Mouse (Mus musculus): ENCODE results near the gene Clns1a. TPM values are rescaled to one million over a fixed set of nuclear protein-coding genes. Genes with fewer than 3 reads are reported as not detected.

Gene Clns1a
- total and polyA plus RNA-seq, 3 experiments: 140 to 305 (median 240) TPM

GRCm38 (mm10) chr7:97723646-97724538 lies 27.5 kb downstream of the Clns1a start:
- Histone ChIP-seq H3K27me3 (replicated peaks) (no peaks in the 10 kb centered on the region), H3K79me2 (replicated peaks; ENCODE audit: control insufficient read depth, extremely low read depth, insufficient read depth, poor library complexity, severe bottlenecking) (no peaks in the 10 kb centered on the region), H3K9me3 (replicated peaks; ENCODE audit: low read length) (no peaks in the 10 kb centered on the region), H3K36me3 (replicated peaks in 1 of 2; ENCODE audit: control insufficient read depth in 1 of 2, insufficient read depth in 1 of 2, low read length in 1 of 2) (peaks cover 12 to 80% of the 10 kb centered on the region in 2 experiments), H3K4me1 (ENCODE audit: control insufficient read depth in 1 of 2, insufficient read depth in 2 of 2) (no peaks in the 10 kb centered on the region), H3K4me2 (ENCODE audit: insufficient read depth, low read depth, poor library complexity, severe bottlenecking) (no peak overlapping the region), H3K27ac (ENCODE audit: insufficient read depth, low read depth) (no peak overlapping the region), H3K9ac (ENCODE audit: insufficient read depth, low read depth) (no peak overlapping the region), H3K4me3 (replicated peaks in 1 of 3; ENCODE audit: low read depth in 2 of 3, low read length in 2 of 3, poor library complexity in 1 of 3) (no peak overlapping the region)
- in situ Hi-C loops (cut with MboI; ENCODE audit: low pct_ligation_motif_present, low pct_unique_long_range_greater_than_20kb, low sequenced_read_pairs) (no loop called here), dilution Hi-C loops (cut with MboI; ENCODE audit: extremely low pct_ligation_motif_present, extremely low pct_unique_long_range_greater_than_20kb, low sequenced_read_pairs) (no loop called here)
- TF ChIP-seq POLR2AphosphoS2 (IDR thresholded peaks at IDR 0.05; ENCODE audit: low read depth, low read length) (0 out of 2 replicates have a peak, but pooled peaks have one; percentile 48), IRF4 (IDR thresholded peaks at IDR 0.05; ENCODE audit: low read depth, low read length) (no peak), MAZ (IDR thresholded peaks at IDR 0.05; ENCODE audit: low read depth, low read length) (no peak), ZMIZ1 (IDR thresholded peaks at IDR 0.05; ENCODE audit: low read depth, low read length) (no peak)
- DNase-seq (ENCODE audit: extremely low read depth): no peak

DNA sequence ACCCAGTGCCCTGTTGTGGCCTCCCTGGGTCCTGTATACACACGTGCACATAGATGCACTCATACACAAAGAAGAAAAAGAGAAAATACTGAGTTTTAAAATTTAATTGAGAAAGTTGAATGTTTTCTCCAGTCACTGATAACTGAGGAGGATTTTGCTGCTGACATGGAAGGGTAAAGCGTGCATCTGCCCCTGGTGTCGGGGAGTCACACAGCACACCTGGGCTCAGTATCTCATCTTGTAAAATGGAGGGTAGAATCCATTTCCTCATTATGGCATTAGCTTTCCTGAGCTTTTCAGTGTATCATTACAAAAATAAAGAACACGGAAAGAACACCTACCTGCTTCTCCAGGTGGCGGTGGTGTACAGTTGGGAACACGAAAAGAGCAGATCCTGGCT lies 29.0 kb downstream of the Clns1a start:
- no peak overlapping the region for H3K4me3 ChIP-seq (replicated peaks in 1 of 3; ENCODE audit: low read depth in 2 of 3, low read length in 2 of 3, poor library complexity in 1 of 3)
- H3K36me3 ChIP-seq (replicated peaks in 1 of 2; ENCODE audit: control insufficient read depth in 1 of 2, insufficient read depth in 1 of 2, low read length in 1 of 2): peaks cover 4 to 78% of the 10 kb centered on the region in 2 experiments
- no peak overlapping the region for H3K4me2 ChIP-seq (ENCODE audit: insufficient read depth, low read depth, poor library complexity, severe bottlenecking)
- H3K9me3 ChIP-seq (replicated peaks; ENCODE audit: low read length): no peaks in the 10 kb centered on the region
- TF ChIP-seq CHD1 (IDR thresholded peaks at IDR 0.05; ENCODE audit: low read depth, low read length) (no peak), JUND (conservative IDR thresholded peaks at IDR 0.05; ENCODE audit: low read depth, low read length) (no peak)
- dilution Hi-C loops (cut with MboI; ENCODE audit: extremely low pct_ligation_motif_present, extremely low pct_unique_long_range_greater_than_20kb, low sequenced_read_pairs) (no loop called here), in situ Hi-C loops (cut with MboI; ENCODE audit: low pct_ligation_motif_present, low pct_unique_long_range_greater_than_20kb, low sequenced_read_pairs) (no loop called here)
- no peaks in the 10 kb centered on the region for H3K79me2 ChIP-seq (replicated peaks; ENCODE audit: control insufficient read depth, extremely low read depth, insufficient read depth, poor library complexity, severe bottlenecking)
- DNase-seq (ENCODE audit: extremely low read depth): no peak
- H3K27ac ChIP-seq (ENCODE audit: insufficient read depth, low read depth): no peak overlapping the region
- H3K27me3 ChIP-seq (replicated peaks): no peaks in the 10 kb centered on the region
- H3K9ac ChIP-seq (ENCODE audit: insufficient read depth, low read depth): no peak overlapping the region
- no peaks in the 10 kb centered on the region for H3K4me1 ChIP-seq (ENCODE audit: control insufficient read depth in 1 of 2, insufficient read depth in 2 of 2)

DNA sequence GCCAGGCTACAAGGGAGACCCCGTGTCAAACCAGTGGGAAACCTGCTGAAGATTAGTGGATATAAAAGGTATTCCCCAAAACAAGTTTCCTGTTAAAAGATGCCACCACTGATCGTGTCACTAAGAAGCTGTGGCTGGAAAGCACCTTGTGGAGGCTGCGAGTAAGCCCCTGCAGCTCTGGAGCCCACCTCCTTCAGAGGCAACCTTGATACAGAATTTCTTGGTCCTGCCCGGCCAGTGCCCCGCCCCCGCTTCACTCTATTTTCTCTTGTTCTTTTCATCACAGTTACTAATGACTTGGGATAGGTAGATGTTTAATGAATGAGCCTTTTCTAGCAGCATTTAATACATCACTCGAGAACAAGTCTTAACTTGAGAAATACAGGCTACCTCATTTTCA lies 29.6 kb downstream of the Clns1a start:
- in situ Hi-C loops (cut with MboI; ENCODE audit: low pct_ligation_motif_present, low pct_unique_long_range_greater_than_20kb, low sequenced_read_pairs) (no loop called here), dilution Hi-C loops (cut with MboI; ENCODE audit: extremely low pct_ligation_motif_present, extremely low pct_unique_long_range_greater_than_20kb, low sequenced_read_pairs) (no loop called here)
- TF ChIP-seq ETS1 (conservative IDR thresholded peaks at IDR 0.05; ENCODE audit: low read depth, low read length) (no peak), POLR2AphosphoS2 (IDR thresholded peaks at IDR 0.05; ENCODE audit: low read depth, low read length) (peak; percentile 23; the same call in 1 of the 2 replicates)
- H3K36me3 ChIP-seq (replicated peaks in 1 of 2; ENCODE audit: control insufficient read depth in 1 of 2, insufficient read depth in 1 of 2, low read length in 1 of 2): peaks cover 4 to 74% of the 10 kb centered on the region in 2 experiments
- no peak for DNase-seq (ENCODE audit: extremely low read depth)
- H3K4me2 ChIP-seq (ENCODE audit: insufficient read depth, low read depth, poor library complexity, severe bottlenecking): no peak overlapping the region
- H3K9me3 ChIP-seq (replicated peaks; ENCODE audit: low read length): no peaks in the 10 kb centered on the region
- H3K9ac ChIP-seq (ENCODE audit: insufficient read depth, low read depth): no peak overlapping the region
- no peaks in the 10 kb centered on the region for H3K4me1 ChIP-seq (ENCODE audit: control insufficient read depth in 1 of 2, insufficient read depth in 2 of 2)
- no peak overlapping the region for H3K27ac ChIP-seq (ENCODE audit: insufficient read depth, low read depth)
- H3K4me3 ChIP-seq (replicated peaks in 1 of 3; ENCODE audit: low read depth in 2 of 3, low read length in 2 of 3, poor library complexity in 1 of 3): no peak overlapping the region
- no peaks in the 10 kb centered on the region for H3K79me2 ChIP-seq (replicated peaks; ENCODE audit: control insufficient read depth, extremely low read depth, insufficient read depth, poor library complexity, severe bottlenecking)
- no peaks in the 10 kb centered on the region for H3K27me3 ChIP-seq (replicated peaks)

Data from CH12.LX (cell line).